Comparison of ENCODE assay signal across 11 mouse cellular contexts in the genomic region with DNA sequence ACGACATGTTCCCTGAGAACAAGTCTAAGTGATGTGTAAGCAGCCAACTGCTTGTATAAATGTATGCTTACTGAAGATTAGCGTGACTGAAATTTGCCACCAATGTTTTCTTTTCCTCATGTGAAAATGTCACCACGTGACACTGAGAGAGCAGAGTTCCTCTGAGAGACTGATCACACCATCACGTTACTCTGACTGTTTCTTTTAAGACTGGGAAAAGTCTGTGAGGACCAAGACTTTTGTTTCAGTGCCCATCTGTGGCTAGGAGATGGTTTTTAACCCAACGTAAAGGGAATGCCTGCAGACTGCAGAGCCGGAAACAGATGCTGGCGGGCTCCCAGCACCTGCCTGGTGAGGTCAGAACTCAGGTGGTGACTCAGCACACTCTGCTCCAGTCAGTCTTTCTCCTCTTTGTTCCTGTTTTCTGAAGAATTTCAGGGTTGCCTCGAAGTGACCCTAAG. TPM values are rescaled to one million over a fixed set of nuclear protein-coding genes. Genes with fewer than 3 reads are reported as not detected.
DNase-seq lines count a peak whose midpoint lies in the region; ATAC-seq and TF ChIP-seq lines count a peak whose summit lies in the region.
"Had no signal": no experiment of that assay in that cellular context is flagged by ENCODE, and none has a peak within 500 bp of the region (broad histone marks: within the 10 kb centered on the region; RNA-seq: fewer than 3 reads in every experiment).

No protein-coding gene starts in this region.

- ATAC-seq in stomach, postnatal 0 days (ENCODE audit: low FRiP score, low TSS enrichment): peak; percentile 94
- ATAC-seq in midbrain, embryonic 16.5 days: no peak

- no peaks in the 10 kb centered on the region for H3K9me3 ChIP-seq in stomach, postnatal 0 days (ENCODE audit: control insufficient read depth, low read length)
- no peaks in the 10 kb centered on the region for H3K9me3 ChIP-seq in midbrain, embryonic 16.5 days (replicated peaks; ENCODE audit: control insufficient read depth, low read length, poor library complexity, severe bottlenecking)
- H3K9me3 ChIP-seq: midbrain, embryonic 12.5 days had no signal

- no peak for TF ChIP-seq CTCF in stomach, postnatal 0 days (IDR thresholded peaks at IDR 0.05; ENCODE audit: low read depth)

- no peak overlapping the region for H3K9ac ChIP-seq in stomach, postnatal 0 days (ENCODE audit: low read length)
- no peak overlapping the region for H3K9ac ChIP-seq in midbrain, embryonic 16.5 days (ENCODE audit: low read depth, low read length)
- H3K9ac ChIP-seq: midbrain, embryonic 12.5 days had no signal

- no peak overlapping the region for H3K4me3 ChIP-seq in stomach, postnatal 0 days (ENCODE audit: low read depth, low read length)
- no peak overlapping the region for H3K4me3 ChIP-seq in midbrain, embryonic 16.5 days (ENCODE audit: low read depth, low read length)
- H3K4me3 ChIP-seq: midbrain, embryonic 12.5 days had no signal

- WGBS in stomach, postnatal 0 days: 24% methylated on average over 8 of the region's 8 CpGs
- 56% methylated on average over 8 of the region's 8 CpGs for WGBS in midbrain, embryonic 16.5 days

- TF ChIP-seq EP300 in stomach, postnatal 0 days (optimal IDR thresholded peaks at IDR 0.05): no peak

- H3K27me3 ChIP-seq in stomach, postnatal 0 days (ENCODE audit: control insufficient read depth, insufficient read depth, low read length): no peaks in the 10 kb centered on the region
- no peaks in the 10 kb centered on the region for H3K27me3 ChIP-seq in midbrain, embryonic 16.5 days (ENCODE audit: control insufficient read depth, insufficient read depth, low read depth, low read length)
- H3K27me3 ChIP-seq: midbrain, embryonic 12.5 days had no signal

- peak; percentile 34 for DNase-seq in ovary, postnatal 36 days (ENCODE audit: low spot score)
- DNase-seq in ovary, adult 18-20 months (ENCODE audit: low spot score): no peak
- peak; percentile 13 for DNase-seq in R1 (ENCODE audit: low read depth, low spot score)
- peak; percentile 64 to 72 for DNase-seq in kidney, postnatal 25 days
- DNase-seq in stomach, postnatal 0 days (ENCODE audit: low spot score): peak; percentile 85
- no peak for DNase-seq in thymus, adult 18-20 months
- DNase-seq: heart, postnatal 10 days; left cerebral cortex, postnatal 4 days had no signal

- H3K27ac ChIP-seq in stomach, postnatal 0 days (replicated peaks): peak overlapping the region; percentile 70
- no peak overlapping the region for H3K27ac ChIP-seq in midbrain, embryonic 16.5 days (ENCODE audit: low read length)
- H3K27ac ChIP-seq: kidney, postnatal 0 days; midbrain, embryonic 12.5 days had no signal

- no peaks in the 10 kb centered on the region for H3K4me1 ChIP-seq in stomach, postnatal 0 days (replicated peaks; ENCODE audit: control insufficient read depth, insufficient read depth)
- no peaks in the 10 kb centered on the region for H3K4me1 ChIP-seq in midbrain, embryonic 16.5 days (ENCODE audit: control insufficient read depth, insufficient read depth, low read length)
- H3K4me1 ChIP-seq: midbrain, embryonic 12.5 days had no signal

- H3K4me2 ChIP-seq in stomach, postnatal 0 days (replicated peaks; ENCODE audit: low read depth): peak overlapping the region; percentile 14; the same call in 1 of the 2 replicates
- no peak overlapping the region for H3K4me2 ChIP-seq in midbrain, embryonic 16.5 days (ENCODE audit: low read length)
- H3K4me2 ChIP-seq: midbrain, embryonic 12.5 days had no signal

- H3K36me3 ChIP-seq in stomach, postnatal 0 days (ENCODE audit: control insufficient read depth, insufficient read depth, low read length): no peaks in the 10 kb centered on the region
- no peaks in the 10 kb centered on the region for H3K36me3 ChIP-seq in midbrain, embryonic 16.5 days (ENCODE audit: control insufficient read depth, insufficient read depth, low read length)
- H3K36me3 ChIP-seq: midbrain, embryonic 12.5 days had no signal

RNA-seq across cellular contexts. Expression of a gene that starts 14.2 kb away (rescaled TPM):
- polyA plus RNA-seq in stomach, postnatal 0 days (2015; fragmentation: Nextera tagmentation; extraction: Ambion mirVana): 9.1 and 9.5 TPM in 2 replicates
- not detected in 2 replicates for polyA plus RNA-seq in midbrain, embryonic 16.5 days (2015; fragmentation: Nextera tagmentation; extraction: Ambion mirVana)

Comparison
In these comparisons a context has a peak if more than half of its experiments do, and no peak if none do; other contexts are left out.
1. DNase-seq: peak in ovary, postnatal 36 days (single experiment), R1 (single experiment), kidney, postnatal 25 days (2 of 2) and stomach, postnatal 0 days (single experiment); none in ovary, adult 18-20 months (single experiment) and thymus, adult 18-20 months (0 of 2).